Mouse (Mus musculus) 3134 (cell line): ENCODE measurements around the gene Cables2.
A peak's percentile ranks its signal among the peaks of the same experiment; 100 is the strongest.

Experiments
- DNase-seq: peaks from one replicate; pipeline ENCODE4 v3.0.0-alpha.2; 2011; ENCODE audit warnings: low spot score; ENCODE audit not compliant: insufficient read length; ENCODE audit errors: extremely low read depth

The Cables2 gene

DNA sequence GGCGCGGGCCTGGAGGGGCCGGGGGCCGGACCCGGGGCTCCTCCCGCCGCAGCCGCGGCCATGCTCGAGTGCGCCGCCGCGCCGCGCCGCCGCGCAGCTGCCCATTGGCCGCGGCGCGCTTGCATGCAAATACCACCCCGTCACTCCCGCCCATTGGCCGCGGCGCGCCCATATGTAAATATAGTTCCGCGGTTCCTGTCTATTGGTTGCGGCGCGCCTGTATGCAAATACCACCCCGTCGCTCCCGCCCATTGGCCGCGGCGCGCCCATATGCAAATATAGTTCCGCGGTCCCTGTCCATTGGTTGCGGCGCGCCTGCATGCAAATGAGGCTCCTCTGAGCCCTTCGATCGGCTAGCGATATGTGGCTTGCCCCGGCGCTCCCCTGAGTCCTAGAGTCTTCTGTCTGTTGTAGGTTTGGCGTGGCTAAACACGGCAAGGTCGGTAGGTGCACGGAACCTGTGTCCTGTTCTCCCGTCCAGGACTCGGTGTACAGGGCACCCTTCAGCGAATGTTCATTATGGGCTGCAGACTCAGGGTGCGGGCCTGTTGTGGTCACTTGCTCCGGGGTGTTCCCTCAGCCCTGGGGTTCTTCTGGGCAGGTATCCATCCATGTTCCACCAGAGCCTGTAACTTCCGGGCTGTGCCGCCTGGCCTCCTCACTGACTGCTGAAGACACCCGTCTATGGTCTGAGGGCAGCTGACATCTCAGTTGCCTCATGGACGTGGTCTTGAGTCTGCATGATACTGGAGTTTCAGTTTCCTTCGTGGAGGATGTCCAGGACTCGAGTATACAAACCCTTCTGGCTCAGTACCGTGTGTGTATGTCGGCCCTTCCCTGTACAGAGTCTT, at the start of gene Cables2:
Cables2 (minus strand) TSS at position 103 of the 851 bp plus-strand sequence.
- peak; percentile 98 for DNase-seq

DNA sequence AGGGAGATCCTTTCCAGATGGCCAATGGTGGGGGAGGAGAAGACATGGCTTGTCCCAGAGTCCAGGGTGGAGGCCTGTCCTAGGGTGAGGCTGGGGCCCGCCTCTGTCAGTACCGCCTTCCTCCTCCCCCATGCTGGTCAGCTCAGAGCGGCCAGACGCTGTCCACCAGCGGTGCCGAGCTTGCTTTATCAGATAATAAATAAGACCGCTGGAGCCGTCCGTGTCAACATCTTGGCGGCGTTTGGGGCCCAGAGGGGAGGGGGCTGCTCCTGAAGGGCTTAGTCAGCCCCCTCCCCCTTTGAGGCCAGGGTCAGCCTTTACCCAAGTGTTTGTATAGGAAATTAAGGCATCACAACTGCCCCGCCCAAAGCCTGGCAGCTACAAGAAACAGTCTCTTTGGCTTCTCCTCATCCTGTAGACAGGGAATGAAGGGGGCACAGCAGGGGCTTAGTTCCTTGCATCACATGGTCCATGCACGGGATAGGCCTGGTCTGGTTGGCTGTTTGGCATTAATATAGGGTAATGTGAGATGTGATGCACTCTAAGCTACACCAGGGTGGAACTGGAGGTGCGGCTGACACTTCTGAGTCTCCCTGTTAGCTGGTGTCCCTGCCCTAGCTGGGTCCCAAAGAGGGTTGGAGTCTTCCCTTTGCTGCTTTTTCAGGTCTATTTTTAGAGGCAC, 49.5 kb upstream of the Cables2 start:
- DNase-seq = no peak

DNA sequence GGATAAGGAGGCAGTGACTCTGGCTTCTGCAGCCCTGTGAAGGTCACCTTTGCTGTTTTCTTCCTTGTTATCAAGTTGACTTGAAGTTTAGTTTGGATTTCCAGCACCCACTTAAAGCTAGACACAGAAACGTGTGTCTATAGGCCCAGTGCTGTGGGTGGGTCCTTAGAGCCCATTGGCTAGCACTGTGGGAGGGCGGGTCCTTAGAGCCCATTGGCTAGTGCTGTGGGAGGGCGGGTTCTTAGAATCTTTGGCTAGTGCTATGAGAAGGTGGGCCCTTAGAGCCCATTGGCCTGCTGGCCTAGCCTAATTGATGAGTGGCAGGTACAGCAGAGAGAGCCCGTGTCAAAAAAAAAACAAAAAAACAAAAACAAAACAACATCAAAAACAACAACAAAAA, 46.9 kb upstream of the Cables2 start:
- no peak for DNase-seq

DNA sequence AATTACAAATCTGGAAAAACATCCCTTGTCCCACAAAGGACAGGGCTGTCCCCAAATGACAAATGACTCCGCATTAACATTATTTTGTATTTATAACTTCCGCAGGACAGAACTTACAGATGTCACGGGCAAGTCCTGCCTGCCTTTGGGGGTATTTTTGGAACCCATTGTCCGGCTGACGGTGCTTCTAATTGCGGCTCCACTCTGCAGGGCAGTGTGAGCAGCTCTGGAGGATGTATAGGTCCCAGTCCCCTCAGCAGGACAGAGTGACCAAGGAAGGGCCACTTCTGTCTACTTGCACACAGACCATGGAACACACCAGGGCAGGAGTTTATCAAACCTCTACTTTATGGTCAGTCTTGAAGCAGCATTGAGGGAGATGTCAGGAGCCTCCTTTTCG, 44.3 kb upstream of the Cables2 start:
- no peak for DNase-seq

DNA sequence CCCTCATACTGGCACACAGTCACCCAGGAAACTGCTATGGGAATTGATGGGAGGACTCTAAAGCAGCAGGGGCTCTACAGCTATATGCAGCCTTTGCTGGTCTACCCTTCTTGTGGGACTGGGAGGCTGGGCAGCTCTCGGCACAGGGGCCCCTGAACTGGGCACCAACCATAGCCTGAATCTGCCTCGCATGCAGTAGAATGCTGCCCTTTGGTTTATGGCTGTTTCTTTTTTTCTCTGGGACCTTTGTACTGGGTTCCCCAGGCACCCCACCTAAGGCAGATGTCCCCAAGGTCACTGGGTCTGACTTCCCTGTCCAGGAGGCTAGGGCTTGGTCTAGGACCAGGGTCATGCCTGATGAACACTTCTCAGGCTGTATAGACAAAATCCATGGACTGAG, 41.0 kb upstream of the Cables2 start:
- no peak for DNase-seq

DNA sequence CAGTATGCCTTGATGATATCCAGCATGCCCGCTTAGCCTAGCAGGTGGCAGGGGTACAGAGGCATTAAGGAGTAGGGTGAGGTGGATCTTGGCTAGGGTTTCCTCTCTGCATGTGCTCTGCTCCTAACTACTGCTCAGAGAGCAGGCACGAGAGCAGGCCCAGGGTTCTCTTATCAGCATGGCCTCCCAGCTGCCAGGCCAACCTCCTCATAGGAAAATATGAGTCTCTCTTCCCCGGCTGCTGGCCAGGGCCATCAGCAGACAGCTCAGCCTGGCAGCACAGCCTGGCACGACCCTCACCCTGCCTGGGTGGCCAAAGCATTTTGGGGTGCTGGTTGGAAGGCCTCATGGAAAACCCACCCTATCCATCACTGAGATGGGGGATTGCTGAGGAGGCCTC, 37.9 kb upstream of the Cables2 start:
- DNase-seq = no peak

DNA sequence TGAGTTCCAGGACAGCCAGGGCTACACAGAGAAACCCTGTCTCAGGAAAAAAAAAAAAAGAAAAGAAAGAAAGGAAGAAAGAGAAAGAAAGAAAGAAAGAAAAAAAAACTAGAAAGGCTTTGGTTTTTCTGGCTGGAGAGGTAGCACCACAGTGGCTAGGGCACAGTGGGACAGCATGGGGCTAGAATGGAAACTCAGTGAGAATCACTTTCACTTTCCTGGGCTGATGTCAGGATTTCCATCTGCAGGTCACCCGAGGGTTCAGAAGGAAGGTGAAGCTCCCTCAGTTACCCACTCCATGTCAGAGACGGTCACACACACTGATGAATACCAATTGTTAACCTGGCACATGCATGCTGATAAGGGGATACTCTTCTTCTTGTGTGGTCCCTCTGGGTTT, 34.4 kb upstream of the Cables2 start:
- no peak for DNase-seq

DNA sequence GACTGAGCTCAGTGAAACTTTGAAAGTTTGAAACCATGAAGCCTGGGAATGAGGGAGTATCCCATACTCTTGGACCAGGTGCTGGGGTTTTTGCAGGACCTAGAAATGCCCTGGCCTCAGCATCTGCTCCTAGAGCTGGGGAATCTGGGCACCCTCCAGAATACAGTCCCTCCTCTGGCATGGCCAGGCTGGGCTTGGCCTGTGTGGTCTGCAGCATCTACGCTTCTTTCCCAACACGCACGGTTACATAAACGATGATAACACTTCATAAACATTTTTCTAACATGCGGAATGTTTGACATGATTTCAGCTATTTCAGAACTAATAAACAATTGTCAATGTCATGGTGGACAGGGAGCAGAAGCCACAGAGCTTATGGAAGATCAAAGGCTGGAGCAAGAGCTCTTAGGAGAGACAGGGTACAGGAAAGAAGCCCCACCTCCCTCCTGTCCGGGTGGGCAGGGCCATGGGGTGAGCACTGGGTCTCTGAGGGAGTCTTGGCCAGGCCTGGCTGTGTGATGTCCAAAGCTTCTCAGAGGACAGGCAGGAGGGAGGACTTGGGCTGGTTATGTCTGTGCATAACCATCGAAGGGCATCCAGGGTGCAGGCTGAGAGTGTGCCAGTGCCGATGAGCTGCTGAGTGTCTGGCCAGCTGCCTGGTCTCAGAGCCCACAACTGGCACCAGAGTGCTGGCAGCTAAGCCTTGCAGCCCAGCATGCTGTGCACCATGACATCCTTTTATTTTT, 33.3 kb upstream of the Cables2 start:
- peak; percentile 63 for DNase-seq

DNA sequence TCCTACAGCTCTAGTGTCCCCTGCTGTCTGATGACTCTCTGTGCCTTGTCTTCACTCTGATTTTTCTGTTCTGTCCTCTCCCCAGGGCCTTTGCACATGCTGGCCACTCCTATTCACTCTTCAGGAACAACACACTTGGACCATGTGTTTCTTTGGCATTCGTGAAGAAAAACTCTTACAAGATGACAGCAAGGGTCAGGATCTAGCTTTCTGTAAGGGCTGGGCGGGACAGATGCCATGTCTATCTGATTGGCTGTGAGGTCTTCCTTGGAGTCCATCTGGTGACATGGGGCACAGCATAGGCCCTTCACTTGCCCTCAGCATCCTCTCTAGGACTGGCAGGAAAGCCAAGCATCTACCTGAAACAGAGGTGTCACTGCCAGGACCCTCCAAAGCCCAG, 32.7 kb upstream of the Cables2 start:
- no peak for DNase-seq

DNA sequence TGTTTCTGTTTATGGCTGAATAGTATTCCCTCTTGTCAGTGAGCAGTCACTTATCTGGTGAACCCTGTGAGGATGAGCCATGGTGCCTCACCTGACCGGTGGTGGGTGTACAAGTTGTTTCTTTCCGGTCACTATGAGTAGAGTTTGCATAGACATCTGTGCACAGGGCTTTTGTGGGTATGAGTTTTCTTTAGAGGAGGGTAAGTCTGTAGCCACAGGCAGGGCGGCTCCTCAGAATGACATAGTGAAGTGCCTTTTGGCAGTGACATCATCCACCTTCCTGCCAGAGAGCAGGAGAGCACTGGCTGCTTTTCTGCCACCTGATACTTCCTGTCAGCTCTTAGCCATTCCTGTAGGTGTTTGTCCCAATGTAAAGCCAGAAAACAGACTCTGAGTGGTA, 32.2 kb upstream of the Cables2 start:
- peak; percentile 23 for DNase-seq

DNA sequence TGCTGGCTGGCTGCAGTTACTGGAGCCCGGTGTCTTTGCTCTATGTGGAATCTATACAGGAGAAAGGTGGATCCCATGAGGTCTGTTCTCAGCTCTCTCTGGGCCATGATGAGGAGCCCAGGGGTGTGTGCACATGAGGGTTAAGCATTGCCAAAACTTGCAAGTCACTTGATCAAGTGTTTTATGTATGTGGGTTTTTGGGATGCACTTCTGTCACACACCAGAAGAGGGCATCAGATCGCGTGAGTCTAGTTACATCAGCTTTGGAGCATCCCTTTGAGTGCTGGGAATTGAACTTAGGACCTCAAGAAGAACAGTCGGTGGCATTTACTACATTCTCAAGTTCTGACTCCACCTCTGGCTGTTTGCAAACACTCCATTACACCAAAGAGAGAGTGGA, 31.3 kb upstream of the Cables2 start:
- no peak for DNase-seq

DNA sequence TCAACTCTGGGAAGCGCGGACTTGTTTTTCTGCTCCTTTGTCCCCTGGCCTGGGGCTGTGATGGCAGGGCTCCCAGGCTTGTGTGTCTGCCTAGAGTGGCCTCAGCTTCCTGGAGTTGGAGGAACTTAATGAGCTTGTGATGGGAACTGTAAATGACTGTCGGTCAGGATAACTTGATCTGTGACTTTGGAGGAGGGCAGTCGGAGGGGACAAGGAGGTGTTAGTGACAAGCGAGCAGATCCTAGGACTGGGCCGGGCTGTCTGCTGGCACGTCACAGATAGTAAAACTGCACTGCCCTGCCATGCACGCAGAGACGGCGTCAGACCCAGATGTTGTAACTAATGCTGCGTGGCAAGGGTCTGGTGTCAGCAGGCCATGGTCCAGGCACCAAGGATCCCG, 30.2 kb upstream of the Cables2 start:
- no peak for DNase-seq

DNA sequence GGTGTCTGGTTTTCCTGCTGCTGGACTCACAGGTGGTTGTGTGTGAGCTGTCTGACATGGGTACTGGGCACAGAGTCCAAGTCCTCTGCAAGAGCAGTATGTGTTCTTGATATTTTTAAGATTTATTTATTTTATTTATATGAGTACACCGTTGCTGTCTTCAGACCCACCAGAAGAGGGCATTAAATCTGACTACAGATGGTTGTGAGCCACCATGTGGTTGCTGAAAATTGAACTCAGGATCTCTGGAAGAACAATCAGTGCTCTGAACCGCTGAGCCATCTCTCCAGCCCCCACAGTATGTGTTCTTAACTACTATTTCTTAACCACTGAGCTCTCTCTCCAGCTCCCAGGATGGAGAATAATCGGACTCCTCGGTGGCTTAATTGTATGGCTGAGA, 28.9 kb upstream of the Cables2 start:
- DNase-seq = no peak

DNA sequence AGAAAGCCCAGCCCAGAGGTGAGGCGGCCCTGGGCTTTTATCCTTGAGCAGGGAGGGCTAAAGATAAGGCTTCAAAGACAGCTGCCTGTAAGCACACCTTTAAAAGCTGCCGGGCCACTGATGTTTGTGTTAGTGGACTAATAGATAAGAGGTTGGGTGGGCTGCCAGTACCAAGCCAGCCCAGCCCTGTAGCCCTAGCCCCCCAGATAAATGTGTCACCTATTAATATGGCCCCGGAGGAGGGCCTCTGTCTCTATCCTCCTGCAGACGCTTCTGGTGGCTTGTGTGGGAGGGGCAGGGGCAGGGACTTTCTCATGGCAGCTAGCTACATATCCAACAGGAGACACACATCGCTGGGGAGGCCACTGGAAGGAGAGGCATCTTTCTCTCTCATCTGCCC, 27.5 kb upstream of the Cables2 start:
- DNase-seq = no peak

DNA sequence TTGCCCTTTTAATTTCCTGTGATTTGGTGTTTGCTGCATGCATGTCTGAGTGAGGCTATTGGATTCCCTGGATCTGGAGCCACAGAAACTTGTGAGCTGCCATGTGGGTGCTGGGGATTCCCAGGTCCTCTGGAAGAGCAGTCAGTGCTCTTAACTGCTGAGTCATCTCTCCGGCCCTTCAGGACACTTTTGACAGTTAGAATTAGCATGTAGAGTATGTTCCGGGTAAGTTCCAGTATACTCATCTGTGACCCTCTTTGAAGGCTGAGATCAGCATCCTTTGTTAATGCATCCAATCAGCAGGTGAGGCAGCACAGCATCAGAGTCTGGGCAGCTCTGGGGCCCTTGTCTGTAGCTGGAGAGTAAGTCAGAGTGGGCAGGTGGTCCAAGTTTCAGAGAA, 27.0 kb upstream of the Cables2 start:
- DNase-seq = no peak

DNA sequence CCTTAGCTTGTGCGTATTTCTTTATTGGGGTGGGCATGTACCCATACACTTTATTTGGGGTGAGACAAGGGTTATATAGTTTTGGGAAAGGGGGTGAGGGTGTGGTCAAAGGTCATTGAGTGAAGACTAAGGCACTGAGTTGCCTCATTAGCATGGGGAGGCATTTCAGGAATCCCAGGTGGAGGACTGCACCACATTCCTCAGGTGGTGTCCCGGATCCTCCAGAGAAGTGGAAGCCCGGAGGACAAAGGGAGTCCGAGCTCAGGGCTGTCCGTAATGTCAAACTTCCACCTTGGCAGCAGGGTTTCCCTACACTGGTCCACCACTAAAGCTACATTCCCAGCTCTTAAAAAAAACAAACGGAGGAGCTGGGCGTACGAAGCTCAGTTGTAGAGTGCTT, 19.6 kb upstream of the Cables2 start:
- no peak for DNase-seq

DNA sequence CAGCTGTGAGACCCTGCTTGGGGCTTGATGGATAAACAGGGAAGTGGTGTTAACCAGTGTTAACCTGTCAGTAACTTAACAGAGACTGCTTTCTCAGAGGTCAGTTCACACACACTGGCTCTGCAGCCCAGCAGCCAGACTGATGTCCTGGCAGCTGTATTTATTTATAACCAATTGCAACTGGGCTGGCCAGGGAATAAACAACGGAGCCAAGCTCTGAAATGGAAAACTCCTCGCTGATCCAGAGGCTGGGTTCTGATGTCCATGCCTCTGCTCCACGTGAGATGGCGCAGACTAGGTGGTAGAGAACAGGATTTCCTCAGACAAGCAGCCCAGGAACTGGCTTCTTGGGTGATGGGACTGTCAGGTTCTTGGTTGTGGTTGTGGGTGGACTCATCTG, 18.7 kb upstream of the Cables2 start:
- DNase-seq = no peak

DNA sequence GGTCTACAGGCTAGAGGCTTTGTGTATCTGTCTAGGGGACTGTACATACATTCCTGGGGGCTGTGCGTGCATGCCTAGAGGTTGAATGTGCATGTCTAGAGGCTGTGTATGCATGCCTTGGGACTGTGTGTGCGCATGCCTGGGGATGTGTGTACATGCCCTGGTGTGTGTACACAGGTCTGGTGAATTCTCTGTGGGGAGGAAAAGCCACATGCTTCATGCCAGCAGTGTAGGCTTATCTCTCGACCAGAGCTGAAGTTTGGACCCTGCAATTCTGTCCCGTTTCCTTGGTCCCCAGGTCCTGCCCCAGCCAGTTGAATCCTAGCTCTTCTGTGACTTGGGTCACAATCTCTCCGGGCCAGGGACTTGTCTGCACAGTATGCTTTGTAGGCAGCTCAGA, 18.3 kb upstream of the Cables2 start:
- no peak for DNase-seq

DNA sequence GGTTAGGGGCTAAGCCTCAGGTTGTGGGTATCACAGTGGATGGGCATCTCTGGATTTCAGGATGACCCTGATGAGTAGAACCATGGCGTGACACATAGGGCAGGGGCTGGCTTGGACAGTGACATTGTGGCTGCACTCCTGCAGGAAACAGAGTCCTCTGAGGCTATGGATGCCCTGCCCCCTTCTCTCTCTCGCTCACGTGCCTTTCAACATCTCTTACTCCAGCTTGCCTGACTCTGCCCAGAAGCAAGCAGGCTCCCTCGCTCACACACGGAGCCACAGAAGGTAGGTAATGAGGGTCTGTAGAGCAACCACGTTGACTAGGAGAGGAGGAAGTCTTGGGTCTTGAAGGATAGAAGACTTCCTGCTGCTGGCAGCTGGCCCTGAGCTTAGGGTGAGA, 17.2 kb upstream of the Cables2 start:
- no peak for DNase-seq

DNA sequence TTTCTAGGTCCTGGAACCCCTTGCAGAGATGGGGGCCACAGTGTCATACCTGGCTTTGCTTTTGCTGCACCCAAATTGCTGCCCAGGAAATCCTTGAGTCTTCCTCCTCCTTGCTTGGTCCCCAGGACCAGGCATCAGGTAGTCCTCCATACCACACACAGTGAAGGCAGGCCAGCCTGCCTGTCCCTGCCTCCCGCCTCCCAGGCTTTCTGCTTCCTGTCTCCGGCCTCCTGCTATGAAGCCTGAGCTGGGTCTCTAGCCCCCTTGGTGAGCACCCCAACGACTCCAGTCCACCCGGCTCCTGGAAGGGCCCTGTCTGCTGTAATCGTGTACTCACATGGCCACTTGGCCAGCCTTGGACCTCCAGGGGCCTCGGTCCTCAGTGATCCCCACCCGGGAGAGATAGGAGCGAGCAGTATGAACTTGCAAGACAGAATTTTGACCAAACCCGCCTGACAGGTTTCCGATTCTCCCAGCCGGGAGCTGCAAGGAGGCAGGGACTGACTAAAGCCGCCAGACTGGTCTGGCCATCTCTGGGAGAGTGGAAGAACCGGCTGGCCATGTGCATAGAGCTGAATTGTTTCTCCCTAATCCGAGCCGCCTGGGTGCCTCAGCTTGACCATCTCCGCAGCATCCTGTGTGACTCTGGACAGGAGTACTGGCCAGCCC, 16.3 kb upstream of the Cables2 start, which contains the start of gene Rbbp8nl:
Rbbp8nl (minus strand) TSS at position 440 of the 669 bp plus-strand sequence.
- no peak for DNase-seq

DNA sequence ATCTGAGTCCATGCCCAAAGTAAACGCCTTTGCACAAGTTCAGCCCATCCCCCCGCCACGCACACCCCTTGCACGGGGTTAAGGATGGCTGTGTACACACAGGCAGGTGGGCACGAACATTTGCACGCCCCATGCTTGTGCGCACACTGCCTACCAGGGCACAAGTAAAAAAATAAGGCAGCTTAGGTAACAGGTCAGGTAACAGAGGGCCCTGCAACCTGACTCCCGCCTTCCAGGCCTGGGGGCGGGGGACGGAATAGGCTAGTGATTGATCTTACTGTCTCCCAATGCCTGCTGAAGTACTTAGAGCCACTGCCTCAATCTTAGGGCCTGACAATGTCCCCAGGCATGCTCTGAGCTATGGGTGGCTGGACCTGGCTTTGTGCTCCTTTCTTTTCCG, 15.7 kb upstream of the Cables2 start:
- no peak for DNase-seq
